Mouse (Mus musculus) ES-Bruce4 (cell line): Measurements from ENCODE around the gene Vegfa.

Experiments
- CTCF ChIP-seq: IDR thresholded peaks from one replicate; pipeline ENCODE4 v1.8.1; 2011; ENCODE audit warnings: low read depth, low read length
- POLR2A ChIP-seq: IDR thresholded peaks from one replicate; pipeline ENCODE4 v1.8.1; 2011; ENCODE audit warnings: low read length; ENCODE audit not compliant: insufficient read depth

DNA sequence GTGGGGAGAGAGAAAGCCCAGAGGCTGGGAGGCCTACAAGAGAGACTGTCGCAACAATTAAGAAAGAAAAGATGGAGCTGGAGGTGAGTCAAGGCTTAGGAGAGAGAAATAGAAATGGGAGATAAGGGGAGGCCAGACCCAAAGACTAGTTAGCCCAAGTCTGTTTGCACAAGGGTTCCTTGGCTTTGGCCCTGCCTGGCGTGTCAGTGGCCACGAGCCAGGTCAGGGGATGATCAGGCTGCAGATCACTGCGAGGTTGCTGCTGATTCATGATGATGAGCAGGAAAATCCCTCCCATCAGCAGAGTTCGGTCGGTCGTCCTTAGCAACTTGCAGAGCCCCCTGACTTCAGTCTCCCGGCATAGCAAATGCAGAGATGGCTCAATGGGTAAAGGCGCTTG is 37.9 kb upstream of the Vegfa start:
- no peak for TF ChIP-seq POLR2A
- TF ChIP-seq CTCF = no peak
